Mouse (Mus musculus) right cerebral cortex, adult 2 months (tissue): ENCODE results near the gene Reep3.

Source experiments
- DNase-seq, 2 experiments: peaks; one replicate each; pipeline ENCODE4 v3.0.0; 2021 to 2022; ENCODE audit warnings: low spot score in 2 of 2

The Reep3 gene

GRCm38 (mm10) chr10:67053475-67053874 lies 43.3 kb downstream of the Reep3 start:
- DNase-seq: no peak

- DNase-seq: no peak
Measured at GRCm38 (mm10) chr10:67052429-67052828, 44.3 kb downstream of the Reep3 start.

GRCm38 (mm10) chr10:67051466-67051865 lies 45.3 kb downstream of the Reep3 start:
- DNase-seq: no peak

GRCm38 (mm10) chr10:67050766-67051165 lies 46.0 kb downstream of the Reep3 start:
- no peak for DNase-seq

GRCm38 (mm10) chr10:67049621-67050020 lies 47.1 kb downstream of the Reep3 start:
- no peak for DNase-seq

- DNase-seq: no peak
Measured at GRCm38 (mm10) chr10:67048871-67049615, 47.7 kb downstream of the Reep3 start.

GRCm38 (mm10) chr10:67047712-67048645 lies 48.8 kb downstream of the Reep3 start:
- DNase-seq: no peak

- no peak for DNase-seq
Measured at GRCm38 (mm10) chr10:67045192-67045899, 51.4 kb downstream of the Reep3 start.

GRCm38 (mm10) chr10:67044346-67044745 lies 52.4 kb downstream of the Reep3 start:
- DNase-seq: no peak

GRCm38 (mm10) chr10:67043236-67043635 lies 53.5 kb downstream of the Reep3 start:
- DNase-seq: no peak

- DNase-seq: no peak
Measured at GRCm38 (mm10) chr10:67040410-67040809, 56.3 kb downstream of the Reep3 start.

- DNase-seq: peak; percentile 78 to 80
Measured at GRCm38 (mm10) chr10:67039001-67039400, 57.7 kb downstream of the Reep3 start.

GRCm38 (mm10) chr10:67036542-67036941 lies 60.2 kb downstream of the Reep3 start:
- no peak for DNase-seq

GRCm38 (mm10) chr10:67036141-67036540 lies 60.6 kb downstream of the Reep3 start:
- DNase-seq: no peak

GRCm38 (mm10) chr10:67031186-67031585 lies 65.6 kb downstream of the Reep3 start:
- no peak for DNase-seq

GRCm38 (mm10) chr10:67029297-67029696 lies 67.4 kb downstream of the Reep3 start:
- DNase-seq: no peak

- no peak for DNase-seq
Measured at GRCm38 (mm10) chr10:67026375-67026774, 70.4 kb downstream of the Reep3 start.

GRCm38 (mm10) chr10:67025573-67026236 lies 71.0 kb downstream of the Reep3 start:
- DNase-seq: peak; percentile 36 to 64

- DNase-seq: no peak
Measured at GRCm38 (mm10) chr10:67024391-67024790, 72.4 kb downstream of the Reep3 start.

- DNase-seq: peak in 1 of 2 experiments; percentile 30
Measured at GRCm38 (mm10) chr10:67023092-67023491, 73.7 kb downstream of the Reep3 start.

- no peak for DNase-seq
Measured at GRCm38 (mm10) chr10:67021494-67021893, 75.3 kb downstream of the Reep3 start.
